Comparison of ENCODE assay signal across 14 mouse cellular contexts in the genomic region with DNA sequence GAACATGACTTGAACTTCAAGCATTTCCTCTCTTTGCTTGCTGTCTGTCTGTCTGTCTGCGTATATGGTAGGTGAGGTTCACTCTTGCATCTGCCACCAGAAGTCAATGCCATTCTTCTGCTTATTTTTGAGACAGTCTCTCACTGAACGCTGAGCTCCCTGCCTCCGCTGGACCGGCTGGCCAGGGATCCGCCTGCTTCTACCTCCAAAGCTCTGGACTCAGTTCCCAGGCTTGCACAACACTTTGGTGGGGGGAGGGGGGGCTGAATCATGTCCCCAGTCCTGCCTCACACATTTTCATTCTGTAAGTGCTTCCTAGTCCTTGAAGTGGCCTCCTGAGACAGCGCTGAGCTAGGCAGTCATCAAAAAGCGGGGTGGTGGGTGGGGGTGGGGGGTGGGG.
"Had no signal": no experiment of that assay in that cellular context is flagged by ENCODE, and none has a peak within 500 bp of the region (broad histone marks: within the 10 kb centered on the region; RNA-seq: fewer than 3 reads in every experiment).

No protein-coding gene starts in this region.

- H3K4me2 ChIP-seq: limb, embryonic 12.5 days; liver, embryonic 11.5 days; lung, embryonic 15.5 days; midbrain, embryonic 15.5 days; neural tube, embryonic 12.5 days had no signal

- ATAC-seq: midbrain, embryonic 15.5 days had no signal

- H3K4me3 ChIP-seq: limb, embryonic 12.5 days; lung, embryonic 15.5 days; midbrain, embryonic 15.5 days; neural tube, embryonic 12.5 days had no signal

- H3K4me1 ChIP-seq: lung, embryonic 15.5 days; midbrain, embryonic 15.5 days; neural tube, embryonic 12.5 days had no signal

- H3K27me3 ChIP-seq: limb, embryonic 12.5 days; lung, embryonic 15.5 days; midbrain, embryonic 15.5 days; neural tube, embryonic 12.5 days had no signal

- H3K36me3 ChIP-seq: limb, embryonic 12.5 days; lung, embryonic 15.5 days; midbrain, embryonic 15.5 days; neural tube, embryonic 12.5 days had no signal

- H3K9ac ChIP-seq: limb, embryonic 12.5 days; lung, embryonic 15.5 days; midbrain, embryonic 15.5 days; neural tube, embryonic 12.5 days had no signal

- H3K9me3 ChIP-seq: limb, embryonic 12.5 days; lung, embryonic 15.5 days; midbrain, embryonic 15.5 days; neural tube, embryonic 12.5 days had no signal

- DNase-seq: kidney, adult 9 months; kidney, postnatal 36 days; layer of hippocampus, adult 9-11 months; layer of hippocampus, postnatal 36 days; lung, postnatal 36 days; thymus, adult 18-20 months; thymus, postnatal 14 days had no signal

- H3K27ac ChIP-seq: kidney, postnatal 0 days; limb, embryonic 12.5 days; lung, embryonic 15.5 days; midbrain, embryonic 15.5 days; neural tube, embryonic 12.5 days; stomach, postnatal 0 days had no signal
